Mouse (Mus musculus): ENCODE data around the gene Katnb1. TPM values are rescaled to one million over a fixed set of nuclear protein-coding genes. Genes with fewer than 3 reads are reported as not detected.

The Katnb1 gene
- polyA plus RNA-seq (2014; fragmentation: Illumina TruSeq; extraction: RNeasy Lipid Tissue Mini Kit (QIAGEN cat#74804); ENCODE audit: low replicate concordance): not detected

GRCm38 (mm10) chr8:95080381-95081341 is at the start of gene Katnb1:
Gene Katnb1 (plus strand): TSS chr8:95081186.

GRCm38 (mm10) chr8:95054927-95055510 is 26.0 kb upstream of the Katnb1 start, which contains the start of gene Drc7:
Gene Drc7 (plus strand): TSS chr8:95055103.

Other genes with a start within 250 kb of the Katnb1 start
- gene Coq9, start 242.9 kb upstream of the Katnb1 start, polyA plus RNA-seq (2014; fragmentation: Illumina TruSeq; extraction: RNeasy Lipid Tissue Mini Kit (QIAGEN cat#74804); ENCODE audit: low replicate concordance): 7.1 TPM
- gene Ciapin1, start 242.8 kb upstream of the Katnb1 start, polyA plus RNA-seq (2014; fragmentation: Illumina TruSeq; extraction: RNeasy Lipid Tissue Mini Kit (QIAGEN cat#74804); ENCODE audit: low replicate concordance): 10.5 TPM
- 2.0 TPM for gene Polr2c, start 223.7 kb upstream of the Katnb1 start, polyA plus RNA-seq (2014; fragmentation: Illumina TruSeq; extraction: RNeasy Lipid Tissue Mini Kit (QIAGEN cat#74804); ENCODE audit: low replicate concordance)
- gene Dok4, start 204.9 kb upstream of the Katnb1 start, polyA plus RNA-seq (2014; fragmentation: Illumina TruSeq; extraction: RNeasy Lipid Tissue Mini Kit (QIAGEN cat#74804); ENCODE audit: low replicate concordance): 6.8 TPM
- gene Ccdc102a, start 163.1 kb upstream of the Katnb1 start, polyA plus RNA-seq (2014; fragmentation: Illumina TruSeq; extraction: RNeasy Lipid Tissue Mini Kit (QIAGEN cat#74804); ENCODE audit: low replicate concordance): not detected
- 0.41 TPM for gene Adgrg5, start 157.5 kb upstream of the Katnb1 start, polyA plus RNA-seq (2014; fragmentation: Illumina TruSeq; extraction: RNeasy Lipid Tissue Mini Kit (QIAGEN cat#74804); ENCODE audit: low replicate concordance)
- 1.0 TPM for gene Adgrg1, start 106.4 kb upstream of the Katnb1 start, polyA plus RNA-seq (2014; fragmentation: Illumina TruSeq; extraction: RNeasy Lipid Tissue Mini Kit (QIAGEN cat#74804); ENCODE audit: low replicate concordance)
- gene Adgrg3, start 63.5 kb upstream of the Katnb1 start, polyA plus RNA-seq (2014; fragmentation: Illumina TruSeq; extraction: RNeasy Lipid Tissue Mini Kit (QIAGEN cat#74804); ENCODE audit: low replicate concordance): 0.48 TPM
- gene Drc7, start 26.1 kb upstream of the Katnb1 start, polyA plus RNA-seq (2014; fragmentation: Illumina TruSeq; extraction: RNeasy Lipid Tissue Mini Kit (QIAGEN cat#74804); ENCODE audit: low replicate concordance): not detected
- 1.7 TPM for gene Kifc3, start 121.6 kb downstream of the Katnb1 start, polyA plus RNA-seq (2014; fragmentation: Illumina TruSeq; extraction: RNeasy Lipid Tissue Mini Kit (QIAGEN cat#74804); ENCODE audit: low replicate concordance)
- gene Cngb1, start 225.4 kb downstream of the Katnb1 start, polyA plus RNA-seq (2014; fragmentation: Illumina TruSeq; extraction: RNeasy Lipid Tissue Mini Kit (QIAGEN cat#74804); ENCODE audit: low replicate concordance): 0.07 TPM
- not detected for gene Tepp, start 229.4 kb downstream of the Katnb1 start, polyA plus RNA-seq (2014; fragmentation: Illumina TruSeq; extraction: RNeasy Lipid Tissue Mini Kit (QIAGEN cat#74804); ENCODE audit: low replicate concordance)